Mouse (Mus musculus): ENCODE results near the gene Zfp872.
"Not testable (repeated sequence)": the region's sequence is repeated elsewhere in the genome, so short reads cannot be mapped to it uniquely, and the experiment has no call there.

Zfp872 gene

GRCm38 (mm10) chr9:22188025-22188611 is at the start of gene Zfp872:
Gene Zfp872, plus strand, starts transcription at chr9:22188090.
- no peak for DNase-seq

DNA sequence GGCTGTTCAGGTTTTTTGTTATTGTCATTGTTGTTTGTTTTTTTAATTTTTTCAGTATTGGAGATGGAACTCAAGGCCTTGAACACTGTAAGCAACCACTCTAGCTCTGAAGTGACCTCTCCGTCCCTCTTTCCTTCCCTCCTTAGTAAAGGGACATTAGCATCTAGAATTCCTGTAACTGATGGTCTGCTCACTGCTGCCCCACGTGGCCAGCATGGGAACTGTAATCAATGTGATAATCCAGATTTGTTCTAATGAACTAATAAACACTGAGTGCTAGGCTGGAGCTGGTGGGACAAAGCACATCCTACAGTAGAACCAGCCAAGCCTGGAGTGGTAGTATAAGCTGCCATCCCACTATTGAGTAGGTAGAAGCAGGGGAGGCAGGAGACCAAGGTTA is 49.4 kb upstream of the Zfp872 start:
- peak; percentile 29 for DNase-seq

- DNase-seq, result no peak
Observed at GRCm38 (mm10) chr9:22139746-22140145, 48.1 kb upstream of the Zfp872 start.

DNA sequence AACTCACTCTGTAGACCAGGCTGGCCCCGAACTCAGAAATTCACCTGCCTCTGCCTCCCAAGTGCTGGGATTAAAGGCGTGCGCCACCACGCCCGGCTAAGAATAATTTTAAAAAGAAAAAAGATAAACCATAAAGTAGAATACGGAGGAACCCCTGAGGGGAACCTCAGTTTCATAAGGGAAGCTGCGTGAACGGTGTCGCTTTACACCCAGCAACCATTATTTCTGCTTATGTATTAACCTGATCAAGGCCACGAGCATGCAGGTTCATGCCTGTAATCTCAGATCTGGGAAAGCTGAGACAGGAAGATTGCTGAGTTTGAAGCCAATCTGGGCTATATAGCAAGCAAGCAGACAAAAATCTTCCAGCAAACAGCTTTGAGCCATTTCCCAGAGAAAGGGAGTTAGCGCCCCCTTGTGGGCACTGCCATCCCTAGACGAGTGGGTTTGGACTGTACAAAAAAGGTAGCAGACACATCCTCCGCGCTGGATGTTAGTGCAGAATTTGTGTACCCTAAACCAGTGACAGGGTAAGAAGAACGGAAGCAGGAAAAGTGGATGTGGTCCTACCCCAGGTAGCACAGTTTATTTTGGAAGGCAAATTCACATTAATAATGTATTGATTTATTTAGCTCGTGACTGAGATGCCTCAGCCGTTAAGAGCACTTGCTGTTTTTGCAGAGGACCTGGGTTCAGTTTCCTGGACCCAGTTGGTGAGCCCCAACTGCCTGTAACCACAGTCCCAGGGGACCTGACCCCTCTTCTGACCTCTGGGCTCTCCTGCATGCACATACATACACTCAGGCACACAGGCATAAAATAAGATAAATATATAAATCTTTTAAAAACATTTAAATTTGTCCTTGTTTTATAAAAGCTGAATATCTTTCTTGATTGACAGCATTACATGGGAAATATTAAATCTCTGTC is 44.5 kb upstream of the Zfp872 start:
- peak; percentile 93 for DNase-seq

DNA sequence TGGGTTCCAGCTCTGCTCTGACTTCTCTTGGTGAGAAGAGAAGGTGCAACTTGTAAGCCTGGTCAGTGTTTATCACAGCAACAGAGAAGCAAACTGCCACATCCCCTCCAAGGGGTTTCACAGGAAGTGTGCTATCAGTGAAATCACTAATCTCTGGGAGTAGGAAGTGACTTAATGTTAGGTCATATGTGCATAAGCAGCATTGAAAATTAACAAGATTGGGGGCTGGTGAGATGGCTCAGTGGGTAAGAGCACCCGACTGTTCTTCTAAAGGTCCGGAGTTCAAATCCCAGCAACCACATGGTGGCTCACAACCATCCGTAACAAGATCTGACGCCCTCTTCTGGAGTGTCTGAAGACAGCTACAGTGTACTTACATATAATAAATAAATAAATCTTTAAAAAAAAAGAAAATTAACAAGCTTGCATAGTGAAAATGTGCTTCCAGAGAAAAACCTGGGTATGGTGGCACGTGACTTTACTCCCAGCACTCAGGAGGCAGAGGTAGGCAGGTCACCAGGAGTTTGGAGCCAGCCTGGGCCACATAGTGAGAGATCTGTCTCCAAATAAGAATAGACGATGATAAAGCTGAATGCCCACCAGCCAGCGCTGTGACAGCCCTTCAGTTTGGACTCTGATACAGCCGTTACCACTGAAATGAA is 43.5 kb upstream of the Zfp872 start:
- DNase-seq, result no peak

DNA sequence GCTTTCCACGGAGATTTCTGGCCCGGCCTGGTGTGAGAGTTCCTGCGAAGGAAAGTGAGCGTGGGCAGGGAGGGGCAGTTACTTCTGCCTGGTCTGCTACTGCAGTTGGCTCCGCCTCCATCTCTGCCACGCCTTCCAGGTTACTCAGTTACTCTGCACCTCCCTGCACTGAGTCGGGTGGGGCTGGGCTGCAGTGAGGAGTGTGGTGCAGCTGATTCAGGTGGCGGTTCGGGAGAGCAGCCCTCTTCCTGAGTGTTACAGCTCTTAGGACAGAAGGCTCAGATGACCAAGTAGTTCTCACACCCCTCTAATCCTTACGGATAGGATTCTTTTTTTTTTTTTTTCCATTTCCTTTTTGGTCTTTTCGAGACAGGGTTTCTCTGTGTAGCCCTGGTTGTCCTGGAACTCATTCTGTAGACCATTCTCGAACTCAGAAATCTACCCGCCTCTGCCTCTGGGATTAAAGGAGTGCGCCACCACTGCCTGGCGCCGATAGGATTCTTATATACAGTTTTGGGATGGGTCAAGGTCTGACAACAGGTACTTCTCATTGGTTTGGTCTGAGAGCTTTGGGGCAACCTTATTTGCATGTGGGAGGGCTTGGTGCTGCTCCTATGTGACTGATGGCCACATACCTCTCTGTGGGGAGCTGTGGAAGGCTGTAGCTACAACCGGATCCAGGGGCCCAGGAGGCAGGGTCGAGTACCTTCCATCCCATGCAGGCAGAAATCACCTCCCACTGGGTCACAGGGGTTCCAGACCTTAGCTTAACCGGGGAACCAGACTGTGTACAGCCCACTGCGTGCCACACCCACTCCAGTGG is 38.3 kb upstream of the Zfp872 start:
- DNase-seq, result no peak

DNA sequence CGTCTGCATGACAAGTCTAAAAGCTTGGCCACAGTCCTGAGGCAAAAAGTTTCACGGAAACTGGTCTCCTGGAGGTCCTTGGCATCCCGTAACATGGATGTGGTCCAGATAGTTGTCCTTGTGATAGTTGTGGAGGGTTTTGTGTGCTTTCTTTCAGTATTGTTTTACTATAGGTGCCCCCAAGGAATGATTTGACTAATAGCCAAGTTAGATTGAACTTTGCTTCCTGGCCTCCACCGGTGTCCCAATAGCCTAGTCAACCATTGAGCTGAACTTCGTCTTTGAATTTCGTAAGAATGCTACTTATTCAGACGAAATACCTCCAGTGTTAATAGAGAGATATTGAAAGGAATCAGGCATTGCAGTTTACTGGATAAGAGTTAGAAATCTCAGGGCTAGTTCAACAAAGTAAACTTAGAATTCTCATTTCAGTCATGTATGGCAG is 37.6 kb upstream of the Zfp872 start:
- not testable (repeated sequence) for DNase-seq

DNA sequence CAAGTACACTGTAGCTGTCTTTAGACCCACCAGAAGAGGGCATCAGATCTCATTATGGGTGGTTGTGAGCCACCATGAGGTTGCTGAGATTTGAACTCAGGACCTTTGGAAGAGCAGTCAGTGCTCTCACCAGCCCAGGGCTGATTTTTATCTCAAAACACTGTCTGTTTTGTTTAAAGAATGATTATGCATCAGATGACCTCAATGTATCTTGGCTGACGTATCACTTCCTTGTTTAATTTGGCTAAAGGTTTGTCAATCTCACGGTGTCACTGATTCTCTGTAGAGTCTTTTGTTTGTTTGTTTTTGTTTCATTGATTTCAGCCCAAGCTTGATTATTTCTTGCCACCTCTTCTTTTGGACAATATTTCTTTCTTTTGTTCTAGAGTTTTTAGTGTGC is 36.9 kb upstream of the Zfp872 start:
- DNase-seq, result no peak

DNA sequence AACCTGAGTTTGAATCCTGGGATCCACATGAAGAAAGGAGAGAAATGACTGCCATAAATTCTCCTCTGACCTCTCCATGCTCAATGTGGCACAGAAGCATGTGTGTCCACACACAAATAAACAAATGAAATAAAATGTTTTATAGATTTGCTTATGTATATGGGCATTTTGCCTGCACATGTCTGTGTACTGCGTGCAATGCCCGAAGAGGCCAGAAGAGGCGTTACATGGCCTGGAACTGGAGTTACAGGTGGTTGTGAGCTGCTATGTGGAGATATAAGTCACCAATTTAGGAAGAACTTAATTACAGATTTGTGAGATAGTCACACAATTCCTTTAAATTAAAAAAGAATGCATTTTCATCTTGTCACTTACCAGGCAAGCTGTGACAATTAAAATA is 34.1 kb upstream of the Zfp872 start:
- DNase-seq, result no peak

DNA sequence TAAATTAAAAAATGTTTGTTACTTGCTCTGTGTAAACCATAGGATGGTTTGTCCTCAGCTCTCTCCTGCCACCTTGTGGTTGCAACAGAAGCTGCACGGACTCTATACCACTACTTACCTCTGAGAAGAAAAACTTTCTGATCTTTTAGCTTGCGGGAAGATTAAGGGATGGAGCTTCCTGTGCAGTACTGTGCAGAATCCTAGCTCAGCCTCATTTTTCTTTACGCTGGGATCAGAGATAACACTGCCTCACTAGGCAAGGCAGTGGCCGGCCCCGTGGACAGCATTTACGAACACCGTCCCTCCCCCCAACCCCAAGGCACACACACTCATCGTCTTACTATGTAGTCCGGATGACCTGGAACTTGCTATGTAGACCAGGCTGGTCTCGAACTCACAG is 32.3 kb upstream of the Zfp872 start:
- DNase-seq, result peak; percentile 83

DNA sequence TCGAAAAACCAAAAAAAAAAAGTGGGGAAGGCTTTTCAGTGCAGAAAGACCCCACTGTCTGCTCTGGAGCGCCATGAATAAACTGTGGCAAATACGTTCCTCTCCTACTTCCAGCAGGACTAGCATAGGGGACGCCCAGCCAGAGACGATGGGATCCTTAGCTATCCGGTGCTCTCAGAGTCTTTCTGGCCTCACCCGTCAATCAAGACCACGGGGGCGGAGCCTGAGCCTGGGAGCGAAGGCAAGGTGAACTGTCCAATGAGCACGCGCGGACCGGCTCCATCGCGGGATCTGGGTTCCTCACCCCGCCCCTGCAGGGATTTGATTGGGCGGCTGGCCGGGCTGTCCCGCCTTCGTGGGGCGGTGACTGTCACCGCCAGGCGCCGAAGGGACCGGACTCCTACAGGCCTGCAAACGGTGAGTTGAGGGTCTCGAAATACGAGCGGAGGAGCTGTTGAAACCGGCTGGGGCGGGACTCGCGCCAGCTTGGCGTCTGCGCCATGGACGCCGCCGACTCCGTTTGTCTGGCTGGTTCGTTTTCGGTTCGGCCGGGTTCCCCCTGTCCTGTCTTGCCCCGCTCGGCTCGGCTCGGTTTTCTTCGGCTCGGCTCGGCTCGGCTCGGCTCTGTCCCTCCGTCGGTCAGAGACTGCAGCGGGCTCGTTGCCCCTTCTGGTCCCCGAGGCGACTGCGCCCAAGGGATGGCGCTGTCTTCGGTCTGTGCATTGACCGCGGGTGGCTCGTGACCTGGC is 31.2 kb upstream of the Zfp872 start, which contains the start of gene Pigyl:
TSS of gene Pigyl (plus strand) at position 350 of the 749 bp plus-strand sequence.
- peak; percentile 99 for DNase-seq

- no peak for DNase-seq
Observed at GRCm38 (mm10) chr9:22157516-22158265, 30.2 kb upstream of the Zfp872 start.

DNA sequence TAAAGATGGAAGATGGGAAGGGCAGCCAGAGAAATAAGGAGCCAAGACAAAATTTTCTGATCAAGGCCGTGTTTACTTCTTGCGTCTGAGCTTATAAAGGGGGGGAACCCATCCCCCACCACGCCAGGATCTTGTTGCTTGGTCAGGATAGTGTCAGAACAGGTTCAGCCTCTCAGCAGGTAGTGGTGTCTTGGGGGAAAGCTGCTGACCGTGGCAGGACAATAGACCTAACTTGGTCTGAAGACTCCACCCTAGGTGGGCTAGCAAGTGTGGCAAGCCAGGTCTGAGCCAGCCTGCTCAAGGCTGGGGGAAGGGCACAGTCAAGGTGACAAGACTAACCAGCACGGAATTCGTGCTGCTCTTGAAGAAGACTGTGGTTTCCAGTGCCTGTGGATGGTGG is 26.6 kb upstream of the Zfp872 start:
- no peak for DNase-seq

DNA sequence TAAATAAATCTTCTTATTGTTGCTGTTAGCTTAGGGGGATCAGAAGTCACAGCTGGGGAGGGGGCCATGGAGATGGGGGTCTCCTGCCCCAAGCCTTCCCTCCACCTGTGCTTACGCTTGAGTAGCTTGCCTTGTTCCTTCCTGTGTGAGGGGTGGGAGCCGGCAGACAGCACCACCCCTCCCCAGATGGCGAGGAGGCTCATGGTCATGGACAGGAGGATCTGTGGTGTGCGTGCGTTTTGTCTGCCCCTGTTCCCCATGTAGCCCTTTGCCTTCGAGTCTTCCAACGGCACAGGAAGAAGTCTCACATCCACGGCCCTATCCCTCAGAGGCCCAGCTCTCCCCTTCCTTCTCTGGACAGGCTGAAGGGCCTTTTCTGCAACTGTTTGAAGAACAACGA is 25.6 kb upstream of the Zfp872 start:
- DNase-seq, result no peak

DNA sequence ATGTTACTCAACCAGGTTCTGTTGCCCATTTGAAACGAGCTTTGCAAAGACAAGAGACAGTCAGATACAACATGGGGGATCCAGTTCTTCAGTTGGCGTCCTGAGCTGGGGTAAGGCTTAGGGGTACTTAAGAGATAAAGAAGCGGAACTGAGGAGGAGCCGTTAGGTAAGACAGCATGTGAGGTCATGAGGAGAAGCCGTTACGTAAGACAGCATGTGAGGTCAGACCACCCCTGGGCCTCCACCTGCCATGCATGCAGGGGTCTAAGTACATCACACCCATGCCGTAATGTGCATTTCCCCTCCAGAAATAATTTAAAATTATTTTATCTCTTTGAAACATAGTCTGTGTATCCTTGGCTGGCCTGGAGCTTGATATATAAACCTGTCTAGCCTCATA is 25.0 kb upstream of the Zfp872 start:
- DNase-seq, result no peak

- DNase-seq, result peak; percentile 65
Observed at GRCm38 (mm10) chr9:22164711-22165668, 22.9 kb upstream of the Zfp872 start.

DNA sequence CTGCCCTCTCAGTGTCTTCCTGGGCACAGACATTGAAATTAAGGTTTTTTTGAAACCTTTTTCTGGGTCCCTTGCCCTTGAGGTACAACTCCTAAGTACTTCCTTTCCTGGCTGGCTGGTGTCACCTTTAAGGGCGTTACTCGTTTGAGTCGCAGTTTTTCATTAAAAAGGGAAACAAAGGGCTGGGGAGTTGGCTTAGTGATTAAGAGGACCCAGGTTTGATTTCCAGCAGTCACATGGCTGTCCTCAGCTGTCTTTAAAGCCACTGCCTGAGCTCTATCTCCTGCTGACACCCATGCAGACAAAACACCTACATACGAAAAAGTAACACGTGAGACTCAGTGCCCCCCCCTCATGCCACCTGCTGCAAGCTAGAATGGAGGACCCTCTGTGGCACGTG is 21.9 kb upstream of the Zfp872 start:
- no peak for DNase-seq

GRCm38 (mm10) chr9:22166686-22167085 is 21.2 kb upstream of the Zfp872 start:
- no peak for DNase-seq

DNA sequence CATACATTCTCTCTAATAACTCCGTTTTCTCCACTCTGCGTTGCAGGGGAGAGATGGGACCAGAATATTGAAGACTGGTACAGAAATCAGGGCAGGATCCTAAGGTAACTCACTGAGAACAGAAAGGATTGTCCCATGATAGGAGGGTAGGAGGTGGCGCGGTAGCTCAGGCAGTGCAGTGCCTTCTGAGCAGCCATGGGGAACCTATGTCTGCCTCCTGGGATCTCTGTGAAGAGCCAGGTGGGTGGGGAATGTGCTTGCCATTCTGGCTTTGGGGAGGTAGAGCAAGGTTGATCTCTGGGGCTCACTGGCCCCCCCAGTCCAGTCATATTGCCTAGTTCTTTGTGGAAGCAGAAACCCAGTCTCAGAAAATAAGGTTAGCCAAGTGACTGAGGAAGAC is 20.1 kb upstream of the Zfp872 start:
- DNase-seq, result no peak

GRCm38 (mm10) chr9:22169327-22169726 is 18.6 kb upstream of the Zfp872 start:
- DNase-seq, result no peak
